Mouse (Mus musculus) c-Kit-positive CD71-positive TER-119-negative erythroid progenitor cells, embryonic 14.5 days (primary cell): Measurements from ENCODE around the gene Stn1.

Experiments used
- DNase-seq: peaks from one replicate; pipeline ENCODE4 v3.0.0-alpha.2; 2013; ENCODE audit warnings: low read depth

The Stn1 gene

DNA sequence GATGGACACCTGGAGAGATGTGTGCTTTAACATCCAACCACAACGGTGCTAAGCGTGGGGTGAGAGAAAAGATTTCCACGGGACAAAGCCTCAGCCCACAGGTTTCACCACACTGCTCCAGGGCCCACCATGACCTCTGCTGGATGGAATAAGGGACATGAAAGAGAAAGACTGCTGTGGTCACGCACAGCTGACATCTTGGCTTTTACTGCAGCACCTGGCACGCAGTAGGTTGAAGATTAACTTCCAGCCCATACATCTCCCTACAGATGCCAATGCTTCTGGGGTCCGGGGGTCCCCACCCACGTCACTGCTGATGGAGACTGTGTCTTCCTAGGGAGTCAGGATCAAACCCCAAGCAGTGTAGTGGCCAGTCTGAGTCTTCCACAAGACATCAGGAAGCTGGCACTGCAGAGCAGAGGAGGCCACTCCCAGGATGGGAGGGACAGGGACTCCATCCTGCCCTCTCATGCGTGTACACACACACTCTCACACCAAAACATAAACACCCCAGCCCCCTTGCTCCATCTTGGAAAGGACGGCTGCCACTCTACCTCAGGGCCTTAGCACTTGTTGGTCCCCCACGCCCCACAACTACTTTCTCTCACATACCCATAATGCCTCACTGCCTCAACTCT lies 85.7 kb downstream of the Stn1 start:
- no peak for DNase-seq
